Mouse (Mus musculus) 3T3-L1 (cell line): ENCODE data around the gene Sdccag8.

Experiments
- DNase-seq: peaks from one replicate; pipeline ENCODE4 v3.0.0-alpha.2; 2015; ENCODE audit warnings: low read depth, low spot score

The Sdccag8 gene

DNA sequence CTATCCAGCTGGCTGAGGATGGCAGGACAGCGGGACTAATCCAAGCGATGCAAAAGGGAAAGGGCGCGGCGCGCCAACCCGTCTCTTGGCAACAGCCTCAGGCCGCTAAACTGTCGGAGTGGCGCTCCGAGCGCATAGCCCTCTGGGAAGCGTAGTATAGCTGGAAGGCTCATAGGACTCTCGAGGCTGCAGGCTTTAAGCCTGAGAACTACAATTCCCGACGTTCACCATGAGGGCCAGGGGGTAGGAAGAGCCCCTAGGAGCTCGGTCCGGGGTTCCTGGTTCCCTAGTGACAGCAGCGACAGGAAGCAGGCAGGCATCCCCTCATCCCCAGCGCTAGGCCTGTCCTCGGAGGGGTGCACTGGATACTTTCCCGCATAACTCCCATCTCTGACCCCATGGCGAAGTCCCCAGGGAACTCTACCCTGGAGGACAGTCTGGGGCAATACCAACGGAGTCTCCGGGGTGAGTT lies at the start of gene Sdccag8:
Sdccag8 (plus strand) TSS at position 70 of the 472 bp plus-strand sequence.
- peak; percentile 99 for DNase-seq

DNA sequence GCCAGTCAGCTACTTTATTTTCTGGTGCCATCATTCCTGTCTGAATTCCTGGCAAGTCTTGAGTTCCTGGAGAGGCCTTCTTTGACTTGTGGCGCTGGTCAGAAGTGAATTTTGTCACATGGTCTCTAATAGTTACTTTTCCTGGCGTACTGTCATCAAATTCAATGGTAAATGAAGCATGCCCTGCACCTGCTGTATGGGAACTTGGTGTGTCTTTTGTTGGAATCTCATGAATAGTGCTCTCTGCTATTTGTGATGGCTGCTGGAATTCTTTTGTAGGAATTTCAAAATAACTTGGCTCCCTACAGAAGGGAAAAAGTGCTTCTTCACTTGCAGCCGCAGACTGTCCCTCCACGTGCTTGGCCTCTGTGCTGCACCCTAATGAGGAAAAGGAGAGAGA lies 39.9 kb upstream of the Sdccag8 start:
- no peak for DNase-seq

DNA sequence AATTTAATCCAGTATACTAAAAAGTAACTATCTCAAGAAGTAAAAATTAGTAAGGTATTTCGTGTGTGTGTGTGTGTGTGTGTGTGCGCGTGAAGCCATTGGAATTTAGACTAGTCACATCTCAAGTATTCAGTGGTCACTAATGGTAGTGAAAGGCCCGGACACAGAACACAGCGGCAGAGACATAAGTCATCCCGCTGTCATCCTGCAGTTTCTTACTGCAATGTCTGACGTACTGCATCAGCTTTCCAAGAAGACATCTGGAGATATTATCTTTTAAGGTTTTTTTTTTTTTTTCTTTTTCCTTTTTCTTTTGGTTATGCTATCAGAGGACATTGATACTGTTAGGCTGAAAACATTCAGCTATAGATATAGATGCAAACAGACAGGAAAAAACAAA lies 25.1 kb upstream of the Sdccag8 start:
- peak; percentile 89 for DNase-seq

DNA sequence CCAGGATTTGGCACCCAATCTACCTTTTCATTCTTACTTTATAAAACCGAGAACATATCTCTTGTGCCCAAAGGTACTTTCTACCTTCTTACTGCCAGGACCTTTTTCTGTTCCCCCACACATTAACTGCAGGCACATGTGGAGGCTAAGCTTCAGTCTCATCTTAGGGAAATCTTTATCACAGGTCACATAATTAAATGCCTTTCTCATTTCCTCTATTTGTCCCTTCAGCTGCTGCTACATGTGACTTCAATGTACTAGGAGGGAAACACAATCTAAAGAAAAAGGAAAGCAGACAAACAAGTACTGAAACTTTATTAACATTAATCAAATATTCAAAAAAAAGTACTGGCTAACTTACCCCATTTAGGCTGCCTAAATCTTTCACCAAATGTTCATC lies 22.3 kb upstream of the Sdccag8 start:
- no peak for DNase-seq

DNA sequence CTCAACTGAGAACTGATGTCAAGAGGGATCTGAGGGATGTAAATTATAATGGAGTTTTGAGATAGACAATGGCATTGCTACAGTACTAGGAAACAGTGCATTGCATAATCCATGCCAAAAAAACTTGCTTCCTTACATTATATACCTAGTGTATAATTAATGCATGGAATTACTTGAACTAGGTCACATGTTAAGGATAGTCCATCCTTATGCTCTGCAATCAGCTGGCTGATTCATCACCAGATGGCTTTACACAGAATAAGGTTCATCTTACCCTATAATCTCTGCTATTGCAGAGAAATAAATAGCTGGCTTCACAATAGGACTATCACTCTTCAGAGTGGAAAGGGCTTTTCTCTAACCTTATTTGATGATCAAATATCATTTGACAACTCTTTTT lies 15.8 kb upstream of the Sdccag8 start:
- DNase-seq = no peak

DNA sequence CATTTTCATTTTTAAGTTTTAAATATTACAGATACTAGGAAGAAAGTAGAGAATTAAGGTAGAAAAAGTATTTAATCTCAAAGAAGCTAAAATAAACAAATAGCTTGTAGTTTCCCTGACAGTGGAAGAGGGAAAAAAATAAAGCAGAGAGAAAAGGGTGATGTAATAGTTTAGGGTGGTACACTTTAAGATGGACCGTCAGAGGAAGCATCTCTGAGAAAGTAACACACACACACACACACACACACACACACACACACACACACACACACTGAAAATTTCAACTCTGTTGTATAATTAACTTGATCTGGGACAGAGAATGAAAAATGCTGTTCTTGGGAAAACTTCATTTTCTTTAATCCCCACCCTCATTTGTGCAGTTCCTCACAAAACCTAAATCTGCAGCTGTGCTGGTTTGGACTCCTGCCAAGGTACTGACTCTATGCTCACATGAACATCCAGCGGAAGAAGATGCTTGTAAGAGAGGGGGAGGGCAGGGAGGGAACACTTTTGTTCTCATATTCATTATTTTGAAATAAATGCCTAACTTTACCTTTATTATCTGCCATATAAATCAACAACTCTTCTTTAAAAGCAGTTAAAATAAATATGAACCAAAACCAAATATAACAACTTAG lies 13.6 kb upstream of the Sdccag8 start:
- DNase-seq = peak; percentile 91

DNA sequence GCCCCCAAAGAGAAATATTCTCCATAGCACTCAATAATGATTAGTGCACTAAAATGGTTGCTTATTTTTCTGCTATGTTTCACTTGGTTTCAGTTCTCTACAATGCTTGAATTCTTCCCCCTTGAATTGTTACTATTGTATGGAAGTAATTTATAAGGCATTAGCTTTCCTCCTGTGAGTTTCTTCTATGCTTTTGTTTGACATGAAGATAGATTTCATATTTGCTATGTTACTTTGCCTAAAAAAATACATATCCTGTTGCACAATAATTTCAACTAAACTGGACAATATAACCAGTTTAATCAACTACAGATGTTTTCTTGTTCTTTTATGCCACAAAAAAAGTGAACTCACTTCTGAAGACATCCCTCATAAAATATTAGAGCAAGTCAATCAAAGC lies 4.3 kb upstream of the Sdccag8 start:
- DNase-seq = peak; percentile 63

DNA sequence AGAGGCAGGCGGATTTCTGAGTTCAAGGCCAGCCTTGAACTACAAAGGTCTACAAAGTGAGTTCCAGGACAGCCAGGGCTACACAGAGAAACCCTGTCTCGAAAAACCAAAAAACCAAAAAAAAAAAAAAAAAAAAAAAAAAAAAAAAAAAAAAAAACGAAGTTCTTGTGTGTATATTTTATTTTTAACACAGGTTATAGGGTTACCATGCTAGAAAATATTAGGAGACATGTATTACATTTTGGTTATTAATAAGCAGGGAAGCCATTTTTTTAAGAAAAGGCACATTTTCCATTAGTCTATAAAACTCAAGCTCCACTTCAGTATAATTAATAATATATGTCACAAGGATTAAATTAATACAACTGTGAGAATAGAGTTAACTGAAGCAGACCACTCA lies 2.6 kb upstream of the Sdccag8 start:
- DNase-seq = no peak

DNA sequence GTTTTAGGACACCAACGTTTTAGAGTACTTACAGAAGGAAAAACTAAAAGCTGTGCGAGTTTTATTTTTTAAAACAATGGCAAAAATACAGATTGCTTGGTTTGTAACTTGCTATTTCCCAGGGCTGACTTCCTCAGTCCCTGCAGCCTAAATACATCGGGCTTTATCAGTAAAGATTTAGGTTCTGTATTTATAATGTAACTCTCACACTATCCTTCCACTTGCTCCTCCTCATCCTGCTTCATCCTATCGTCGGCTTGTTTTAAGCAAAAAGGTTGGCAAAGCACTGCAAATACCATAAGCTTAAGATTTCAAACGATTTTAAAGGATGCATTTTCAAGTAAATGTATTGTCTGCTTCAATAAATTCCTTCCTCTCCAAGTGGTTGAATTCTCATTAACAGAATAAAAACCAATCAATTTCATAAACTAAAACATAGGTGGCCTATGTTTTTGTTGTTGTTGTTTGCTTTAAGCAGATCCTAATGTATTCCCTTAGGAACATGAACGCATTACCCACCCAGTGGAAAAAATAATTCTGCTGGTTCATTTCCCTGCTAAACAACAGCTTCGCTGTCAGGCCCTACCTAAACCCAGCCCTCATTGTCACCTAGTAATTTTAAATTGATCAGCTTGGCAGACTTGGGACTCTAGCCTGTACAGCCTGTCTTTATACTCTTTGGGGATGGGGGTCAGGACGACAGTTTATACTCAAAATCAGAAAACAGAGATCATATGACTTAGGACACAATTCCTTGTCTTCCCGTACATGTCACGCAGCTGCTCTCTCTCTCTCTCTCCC lies 1.8 kb upstream of the Sdccag8 start:
- no peak for DNase-seq

DNA sequence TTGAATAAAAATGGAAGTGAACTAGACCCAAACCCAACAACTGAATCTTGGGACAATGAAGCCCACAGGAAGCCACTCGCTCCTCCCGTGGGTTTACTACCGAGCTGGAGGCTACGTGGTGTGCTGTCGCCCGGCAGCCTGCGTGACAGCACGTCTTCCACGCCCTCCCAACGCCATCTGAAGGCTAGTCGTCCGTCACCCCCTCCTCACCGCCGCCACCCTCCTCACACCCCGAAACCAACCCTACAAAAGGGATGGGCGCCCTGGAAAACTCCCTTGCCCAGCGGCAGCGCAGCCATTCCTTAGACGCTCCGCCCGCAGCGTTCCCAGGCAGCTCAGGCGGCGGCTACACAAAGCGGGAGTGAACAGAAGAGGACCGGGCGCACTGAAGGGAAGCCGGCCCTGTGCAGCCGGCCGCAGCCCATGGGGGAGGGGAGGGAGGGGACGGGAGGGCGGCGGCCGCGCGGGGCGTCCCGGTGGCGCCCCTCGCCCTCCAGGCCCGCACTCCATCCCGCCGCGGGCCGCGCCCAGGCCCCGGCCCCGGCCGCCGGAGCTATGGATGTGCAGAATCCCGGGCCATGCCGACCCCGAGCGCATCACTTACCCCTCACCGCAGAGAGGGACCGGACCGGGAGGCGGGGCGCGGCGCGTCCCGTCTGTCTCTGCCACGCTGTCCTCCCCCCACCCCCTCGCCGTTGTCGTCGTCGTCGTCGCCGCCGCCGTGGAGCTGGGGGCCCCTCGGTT lies 996 bp upstream of the Sdccag8 start:
- DNase-seq = peak; percentile 68

DNA sequence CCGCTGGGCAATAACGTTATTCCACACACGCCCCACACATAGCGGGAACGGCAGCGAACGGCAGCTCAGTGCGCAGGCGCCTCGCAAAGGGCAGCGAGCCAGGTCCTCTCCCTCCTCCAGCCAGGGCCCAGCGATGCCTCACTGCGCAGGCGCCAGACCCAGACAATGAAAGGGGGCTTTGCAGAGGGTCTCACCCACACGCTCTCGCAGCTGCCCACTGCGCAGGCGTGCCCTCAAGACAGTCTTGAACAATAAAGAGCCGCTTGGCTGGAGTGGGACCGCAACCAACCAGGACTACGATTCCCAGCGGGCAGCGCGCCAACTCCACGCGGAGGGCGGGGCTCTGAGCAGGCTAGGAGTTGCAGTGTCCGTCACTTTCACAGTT lies 432 bp upstream of the Sdccag8 start, which contains the start of gene Cep170:
Cep170 (minus strand) TSS at position 32 of the 385 bp plus-strand sequence.
- DNase-seq = peak; percentile 97

DNA sequence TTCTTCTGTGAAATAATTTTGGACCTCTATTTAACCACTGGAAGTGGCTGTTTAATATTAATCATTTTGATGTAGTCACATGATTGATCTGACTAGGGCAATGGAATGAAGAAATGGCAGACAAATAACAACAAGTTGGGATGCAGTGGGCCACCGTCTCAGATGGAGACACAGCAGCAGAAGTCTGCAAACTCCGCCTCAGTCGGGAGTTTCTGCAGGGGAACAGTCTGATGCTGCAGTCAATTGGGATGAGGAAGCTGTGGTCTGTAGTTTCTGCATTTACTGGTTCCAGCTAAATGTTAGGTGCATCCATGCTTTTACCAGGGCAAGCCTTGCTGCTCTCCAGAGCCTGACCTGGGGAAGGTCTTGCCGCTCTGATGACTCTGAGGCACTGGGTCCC lies 2.3 kb downstream of the Sdccag8 start:
- DNase-seq = no peak

DNA sequence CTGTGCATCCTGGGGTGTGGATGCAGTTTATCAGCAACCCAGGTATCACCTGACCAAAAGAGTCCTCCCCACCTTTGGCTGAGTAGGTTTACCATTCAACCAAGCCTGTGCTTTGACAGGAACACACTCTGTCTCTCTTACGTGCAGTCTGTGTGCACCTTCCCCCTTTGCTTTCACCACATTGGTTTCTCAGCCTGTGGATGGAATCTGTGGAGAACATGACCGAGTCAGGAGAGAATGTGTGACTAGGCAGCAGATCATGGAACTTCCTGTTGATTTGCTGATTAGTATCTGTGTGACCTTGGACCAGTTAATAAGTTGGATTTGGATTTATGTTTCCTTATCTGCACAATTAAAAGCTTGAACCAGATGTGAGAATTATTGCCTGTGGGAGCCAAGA lies 3.7 kb downstream of the Sdccag8 start:
- peak; percentile 73 for DNase-seq

DNA sequence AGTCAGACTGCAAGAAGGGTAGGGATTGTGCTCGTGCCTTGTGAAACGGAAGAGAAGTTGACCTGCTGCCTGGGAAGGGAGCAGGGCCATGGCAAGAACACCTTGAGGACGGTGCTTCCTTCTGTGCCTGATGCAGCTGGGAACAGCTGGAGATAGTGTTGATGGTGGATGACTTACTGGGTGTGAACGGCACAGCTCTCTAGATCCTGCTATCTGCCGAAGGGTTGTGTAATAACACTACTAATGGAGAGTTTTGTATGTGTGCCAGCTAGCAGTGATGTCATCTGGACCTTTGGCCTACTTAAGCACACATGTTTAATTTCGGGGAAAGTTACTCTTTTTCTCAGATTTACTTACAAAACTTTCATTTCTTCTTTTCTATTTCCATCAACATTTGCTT lies 4.3 kb downstream of the Sdccag8 start:
- DNase-seq = peak; percentile 91

DNA sequence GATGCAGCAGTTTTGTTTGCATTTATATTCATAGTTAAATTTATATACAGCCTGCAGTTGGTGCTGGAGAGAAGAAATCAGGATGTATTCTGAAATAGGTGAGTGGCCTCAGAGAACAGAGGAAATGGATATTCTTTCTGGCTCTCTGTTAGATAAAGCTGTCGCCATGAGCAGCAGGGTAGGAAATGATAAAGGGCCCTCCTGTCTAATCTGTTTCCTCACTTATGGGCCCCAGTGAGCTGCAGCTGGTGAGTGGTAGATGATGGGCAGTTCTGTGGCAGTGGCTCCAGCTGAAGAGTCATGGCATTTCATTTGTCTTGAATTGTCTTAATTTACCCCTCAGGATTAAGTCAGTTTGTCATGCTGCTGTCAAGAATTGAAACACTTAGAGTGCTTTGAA lies 7.5 kb downstream of the Sdccag8 start:
- no peak for DNase-seq

DNA sequence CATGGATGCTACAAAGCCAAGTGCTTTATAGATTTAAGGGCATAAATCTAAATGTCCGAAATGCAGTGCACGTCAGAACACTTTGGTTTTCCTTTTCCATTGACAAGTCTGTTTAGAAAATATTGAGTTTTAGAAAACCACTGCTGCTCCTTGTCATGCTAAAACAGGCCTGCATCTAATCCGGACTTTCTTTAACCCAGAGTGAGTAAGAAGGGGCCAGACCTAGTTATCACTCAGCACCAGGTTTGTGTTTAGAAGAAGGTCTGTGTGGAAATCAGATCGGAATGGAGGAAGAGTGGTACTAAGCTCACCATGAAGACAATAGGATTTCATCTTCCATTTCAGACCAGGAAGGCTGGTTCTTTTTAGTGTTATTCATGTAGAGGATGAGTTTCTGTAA lies 8.5 kb downstream of the Sdccag8 start:
- no peak for DNase-seq

DNA sequence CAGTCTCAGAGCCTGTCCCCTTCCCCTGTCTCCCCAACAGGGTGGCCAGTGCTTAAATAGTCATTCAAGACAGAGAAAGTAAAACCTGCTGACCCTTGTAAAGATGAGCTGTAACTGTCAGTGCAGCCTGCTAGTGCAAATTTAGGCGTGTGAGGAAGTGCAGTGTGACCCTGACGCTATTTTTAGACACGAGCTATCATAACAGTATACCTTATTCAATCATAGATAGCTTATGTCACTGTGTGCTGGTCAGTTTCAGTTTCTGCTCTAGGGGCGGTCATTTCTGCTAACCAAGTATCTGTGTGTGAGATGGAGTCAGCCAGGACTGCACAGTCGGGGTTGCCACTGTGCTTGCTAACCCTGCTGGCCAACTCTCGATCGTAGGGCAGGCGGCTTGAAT lies 9.4 kb downstream of the Sdccag8 start:
- no peak for DNase-seq

DNA sequence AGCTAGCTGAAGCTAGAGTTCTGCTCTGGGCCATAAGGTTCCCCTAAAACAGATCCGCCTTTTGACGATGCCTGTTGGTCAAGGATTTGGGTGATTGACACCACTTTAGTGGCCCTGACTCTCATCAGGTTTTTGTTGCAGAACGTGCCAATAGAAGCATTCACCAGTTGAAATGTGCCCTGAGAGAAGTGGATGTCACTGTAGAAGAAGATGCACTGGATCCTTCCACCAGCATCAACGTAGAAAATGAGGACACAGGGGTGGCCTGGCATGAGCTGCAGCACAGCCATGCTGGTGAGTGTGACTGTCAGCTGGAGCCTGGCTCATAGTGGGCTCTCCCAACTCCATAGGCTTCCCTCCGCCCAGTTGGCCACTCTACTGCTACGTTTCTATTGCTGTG lies 10.2 kb downstream of the Sdccag8 start:
- no peak for DNase-seq

DNA sequence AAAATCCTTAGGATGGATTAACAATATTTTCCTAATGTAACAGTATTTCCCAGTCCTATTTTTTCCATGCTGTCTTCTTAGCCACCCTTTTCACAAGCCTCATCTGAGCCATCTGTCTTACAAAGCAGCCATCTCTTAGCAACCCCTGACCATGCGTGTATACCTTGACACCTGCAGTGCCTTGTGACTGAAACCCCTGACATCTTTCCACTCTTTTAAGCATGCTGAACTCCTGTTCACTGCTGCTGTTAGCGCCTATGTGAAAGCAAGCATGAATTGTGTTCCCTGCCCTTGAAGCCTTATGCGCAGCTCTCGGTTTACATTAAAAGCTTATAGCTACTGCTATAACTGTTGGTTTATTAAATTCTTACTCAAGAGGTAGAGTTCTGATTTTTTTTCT lies 10.6 kb downstream of the Sdccag8 start:
- no peak for DNase-seq

DNA sequence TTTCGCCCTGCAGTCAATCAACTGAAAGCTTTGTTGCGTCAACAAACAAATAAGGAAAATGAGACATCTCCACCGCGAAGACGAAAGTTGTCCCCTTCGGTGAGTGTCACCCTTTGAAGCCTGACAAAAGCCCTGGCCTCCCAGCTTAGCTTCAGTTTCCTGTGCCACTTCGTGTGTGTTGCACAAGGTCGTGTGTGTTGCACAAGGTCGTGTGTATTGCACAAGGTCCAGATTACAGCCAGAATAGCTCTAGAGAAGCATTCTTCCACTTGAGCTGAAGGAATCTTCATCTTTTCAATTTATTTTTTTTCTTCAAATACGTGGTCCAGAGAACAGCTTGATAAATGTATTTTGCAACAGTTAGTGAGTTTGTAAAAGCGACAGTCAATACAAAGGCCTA lies 11.7 kb downstream of the Sdccag8 start:
- DNase-seq = no peak

DNA sequence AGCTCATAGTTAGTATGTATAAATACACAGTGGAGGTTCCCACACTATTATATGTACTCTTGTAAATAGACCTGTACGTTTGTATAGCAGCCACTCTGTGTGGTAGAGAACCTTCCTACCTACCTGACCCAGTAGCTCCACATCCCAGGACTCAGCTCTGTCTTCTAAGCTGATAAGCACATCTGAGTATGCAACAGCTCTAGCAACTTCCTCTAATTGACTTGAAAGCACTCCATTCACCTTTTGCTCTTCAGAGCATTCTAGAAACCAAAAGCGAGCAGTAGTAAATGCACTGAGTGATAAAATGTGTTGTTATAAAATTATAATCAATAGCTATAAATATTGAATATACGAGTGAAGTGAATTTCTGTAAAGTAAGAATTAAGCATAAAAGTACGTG lies 12.5 kb downstream of the Sdccag8 start:
- DNase-seq = no peak

DNA sequence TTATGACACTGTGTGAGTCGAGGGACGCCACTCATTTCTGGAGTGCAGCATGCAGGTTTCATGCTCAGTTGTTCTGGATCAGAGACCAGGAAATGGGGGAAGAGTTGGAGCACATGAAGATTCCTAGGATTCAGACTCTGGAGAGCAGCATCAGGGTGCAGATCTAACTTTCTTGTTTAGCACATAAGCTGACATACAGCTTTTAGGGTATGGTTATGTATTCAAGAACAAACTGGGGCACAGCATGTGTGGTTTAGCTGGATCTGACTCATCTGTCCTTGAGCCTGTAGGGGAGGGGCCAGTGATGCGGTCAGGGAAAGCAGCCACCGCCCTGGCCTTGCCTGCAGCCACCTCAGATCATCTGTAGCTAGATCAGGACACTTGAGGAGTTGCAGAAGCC lies 12.9 kb downstream of the Sdccag8 start:
- DNase-seq = peak; percentile 91
